Mouse (Mus musculus) limb, embryonic 14.5 days (tissue): ENCODE measurements around the gene Cdk11b. TPM values are rescaled to one million over a fixed set of nuclear protein-coding genes. Genes with fewer than 3 reads are reported as not detected.

Experiments used
- ATAC-seq: fragments of 200-750 bp; cut with Nextera tagmentation; 2 replicates; pipeline ENCODE4 v1.8.0; 2017; ENCODE audit warnings: low read depth, moderate number of reproducible peaks, moderate TSS enrichment; ENCODE audit not compliant: low FRiP score
- DNase-seq: peaks from one replicate; pipeline ENCODE4 v3.0.0-alpha.2; 2015; ENCODE audit warnings: low spot score
- H3K27ac ChIP-seq: fragments of 300-500 bp; sonication (generic); replicated peaks from 2 replicates; pipeline ENCODE4 v1.5.1; 2014; ENCODE audit warnings: low read depth, mild to moderate bottlenecking, low read length, moderate library complexity, mixed read lengths
- H3K27me3 ChIP-seq: fragments of 300-500 bp; sonication (generic); 2 replicates; pipeline ENCODE4 v1.6.1; 2014; ENCODE audit warnings: low read length, mixed read lengths; ENCODE audit not compliant: control insufficient read depth, insufficient read depth
- H3K36me3 ChIP-seq: fragments of 300-500 bp; sonication (generic); 2 replicates; pipeline ENCODE4 v1.6.1; 2014; ENCODE audit warnings: mild to moderate bottlenecking, low read length, moderate library complexity, mixed read lengths; ENCODE audit not compliant: control insufficient read depth, insufficient read depth
- H3K4me1 ChIP-seq: fragments of 300-500 bp; sonication (generic); 2 replicates; pipeline ENCODE4 v1.6.1; 2014; ENCODE audit warnings: antibody characterized with exemption, low read length, mixed read lengths; ENCODE audit not compliant: control insufficient read depth, insufficient read depth
- H3K4me2 ChIP-seq: fragments of 300-500 bp; sonication (generic); replicated peaks from 2 replicates; pipeline ENCODE4 v1.6.1; 2014; ENCODE audit warnings: low read depth, mild to moderate bottlenecking, low read length, moderate library complexity; ENCODE audit not compliant: severe bottlenecking
- H3K4me3 ChIP-seq: fragments of 300-500 bp; sonication (generic); replicated peaks from 2 replicates; pipeline ENCODE4 v1.5.1; 2014; ENCODE audit warnings: low read length
- H3K9ac ChIP-seq: fragments of 300-500 bp; sonication (generic); 2 replicates; pipeline ENCODE4 v1.6.1; 2014; ENCODE audit warnings: mild to moderate bottlenecking, low read depth, low read length, moderate library complexity; ENCODE audit not compliant: severe bottlenecking
- H3K9me3 ChIP-seq: fragments of 300-500 bp; sonication (generic); 2 replicates; pipeline ENCODE4 v1.6.1; 2016; ENCODE audit warnings: low read length; ENCODE audit not compliant: control insufficient read depth
- POLR2A ChIP-seq: fragments of 200-500 bp; IDR thresholded peaks from 2 replicates; pipeline ENCODE4 v1.8.0; 2012; ENCODE audit warnings: inconsistent platforms, mild to moderate bottlenecking, moderate library complexity, borderline replicate concordance; ENCODE audit not compliant: insufficient read depth, insufficient read length; ENCODE audit errors: extremely low read depth
- WGBS: fragments of 180-500 bp; shearing (Covaris S2); extraction: QIAGEN DNeasy Blood & Tissue Kit; methylation state at CpG from one replicate; pipeline ENCODE4 v1.1.7; 2014; 5-methylcytosine and 5-hydroxymethylcytosine counted together
- polyA plus RNA-seq, 2 experiments: library from polyadenylated mRNA; depleted of rRNA in 1 of 2; stranded (reverse) in 1 of 2; unstranded in 1 of 2; fragments of >200 nt; fragmentation: Nextera tagmentation in 1 of 2; extraction: Ambion mirVana in 1 of 2; gene quantifications; 2 replicates each; pipeline versions ENCODE4 v1.2.1 to v1.2.3; 2012 to 2014

Gene Cdk11b
- polyA plus RNA-seq, 2 experiments, result 53.9 to 65.6 TPM

DNA sequence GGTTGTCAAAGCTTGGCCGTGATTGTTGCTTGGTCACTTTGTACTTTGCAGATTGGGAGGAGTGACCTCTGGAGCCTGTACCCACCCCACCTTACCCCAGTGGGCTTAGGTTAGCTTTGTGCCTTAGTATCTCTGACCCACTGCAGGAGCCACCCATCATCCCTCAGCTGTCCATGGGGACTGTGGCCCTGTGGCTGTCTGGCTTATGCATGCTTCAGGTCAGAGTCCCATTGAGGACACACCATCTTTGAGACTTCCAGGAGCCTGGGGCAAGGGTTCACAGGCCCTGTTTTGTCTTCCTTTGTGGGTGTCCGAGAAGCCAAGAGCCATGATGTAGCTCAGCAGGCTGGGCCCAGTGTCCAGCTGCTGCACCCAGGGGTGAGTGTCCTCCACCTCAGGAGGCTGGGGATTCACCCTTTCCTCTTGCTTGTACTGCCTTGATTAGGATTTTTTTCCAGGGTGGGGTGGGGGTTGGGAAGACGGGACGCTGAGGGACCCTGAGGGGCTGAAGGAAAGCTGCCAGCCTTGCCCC, 70.9 kb downstream of the Cdk11b start:
- H3K4me3 ChIP-seq, result peak overlapping the region; percentile 69
- H3K9ac ChIP-seq, result peak overlapping the region; percentile 81
- peak overlapping the region; percentile 96 for H3K4me2 ChIP-seq
- peaks cover 13% of the 10 kb centered on the region for H3K4me1 ChIP-seq
- WGBS, result 75% methylated on average over 4 of the region's 4 CpGs
- no peak for DNase-seq
- no peaks in the 10 kb centered on the region; the same call in 1 of the 2 replicates for H3K36me3 ChIP-seq
- no peak for TF ChIP-seq POLR2A
- no peaks in the 10 kb centered on the region for H3K9me3 ChIP-seq
- peaks cover 4% of the 10 kb centered on the region; the same call in 1 of the 2 replicates for H3K27me3 ChIP-seq
- no peak overlapping the region for H3K27ac ChIP-seq
- ATAC-seq, result no peak

DNA sequence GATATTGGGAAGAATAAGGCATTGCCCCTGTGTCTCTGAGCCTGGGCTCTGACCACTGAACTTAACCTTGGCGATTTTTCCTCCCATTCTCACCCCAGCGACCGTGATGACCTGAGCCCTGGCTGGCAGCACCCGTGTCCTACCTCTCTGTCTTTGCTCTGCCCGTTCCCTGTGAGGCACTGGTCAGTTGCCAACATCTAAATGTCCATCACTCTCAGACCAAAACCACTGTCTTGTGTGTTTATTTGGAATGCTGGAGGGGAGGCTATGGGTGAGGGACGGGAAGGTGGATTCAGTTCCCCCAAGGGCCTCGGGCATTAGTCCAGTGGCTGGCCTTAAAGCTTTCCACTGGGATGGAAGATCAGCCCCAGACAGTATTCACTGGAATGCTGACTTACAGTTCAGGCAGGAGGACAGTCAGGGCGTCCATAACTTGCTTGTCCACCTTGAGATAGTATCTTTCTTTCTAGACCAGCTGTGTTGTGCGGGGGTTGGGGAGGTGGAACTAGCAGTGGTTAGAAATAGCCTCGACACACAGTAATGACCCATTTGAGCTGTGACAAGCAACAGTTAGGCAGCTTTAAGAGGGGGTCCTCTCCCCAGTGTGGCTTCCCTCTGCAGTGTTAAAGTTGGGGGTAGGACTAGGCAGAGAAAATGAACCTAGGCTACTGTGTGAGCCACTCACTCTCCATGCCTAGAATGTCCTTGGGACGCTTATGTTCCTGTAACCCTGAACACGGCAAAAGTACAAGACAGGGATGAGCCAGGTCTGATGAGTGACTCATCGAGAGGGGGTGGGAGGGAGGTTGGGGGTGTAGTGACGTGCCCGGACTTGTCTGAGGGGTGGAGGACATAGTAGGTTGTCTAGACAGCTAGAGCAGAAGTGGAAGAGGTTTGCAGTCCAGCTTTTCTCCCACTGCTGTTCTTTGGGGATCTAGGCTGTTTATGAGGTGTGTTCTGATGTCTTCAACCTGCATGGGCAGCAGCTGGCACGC, 71.9 kb downstream of the Cdk11b start:
- DNase-seq, result no peak
- Histone ChIP-seq H3K9ac (no peak overlapping the region), H3K27ac (no peak overlapping the region), H3K36me3 (no peaks in the 10 kb centered on the region; the same call in 1 of the 2 replicates), H3K4me3 (no peak overlapping the region), H3K27me3 (peaks cover 4% of the 10 kb centered on the region; the same call in 1 of the 2 replicates), H3K4me2 (peak overlapping the region; percentile 10; the same call in 1 of the 2 replicates), H3K4me1 (peaks cover 13% of the 10 kb centered on the region), H3K9me3 (no peaks in the 10 kb centered on the region)
- ATAC-seq, result no peak
- no peak for TF ChIP-seq POLR2A
- WGBS, result 66% methylated on average over 16 of the region's 16 CpGs

Other genes starting within 250 kb of the Cdk11b start
- gene Gabrd, start 226.7 kb upstream of the Cdk11b start, polyA plus RNA-seq (2012; rRNA removed), result 0.34 and 0.45 TPM in 2 replicates
- 0.21 and 0.41 TPM in 2 replicates for gene Gabrd, start 226.7 kb upstream of the Cdk11b start, polyA plus RNA-seq (2014; fragmentation: Nextera tagmentation; extraction: Ambion mirVana)
- 5.2 and 5.9 TPM in 2 replicates for gene Cfap74, start 215.7 kb upstream of the Cdk11b start, polyA plus RNA-seq (2012; rRNA removed)
- 4.7 and 5.2 TPM in 2 replicates for gene Cfap74, start 215.7 kb upstream of the Cdk11b start, polyA plus RNA-seq (2014; fragmentation: Nextera tagmentation; extraction: Ambion mirVana)
- gene Tmem52, start 155.7 kb upstream of the Cdk11b start, polyA plus RNA-seq (2012; rRNA removed), result 0.42 and 0.50 TPM in 2 replicates
- not detected in 2 replicates for gene Tmem52, start 155.7 kb upstream of the Cdk11b start, polyA plus RNA-seq (2014; fragmentation: Nextera tagmentation; extraction: Ambion mirVana)
- 511 and 686 TPM in 2 replicates for gene Gnb1, start 133.5 kb upstream of the Cdk11b start, polyA plus RNA-seq (2012; rRNA removed)
- 440 and 493 TPM in 2 replicates for gene Gnb1, start 133.5 kb upstream of the Cdk11b start, polyA plus RNA-seq (2014; fragmentation: Nextera tagmentation; extraction: Ambion mirVana)
- gene Nadk, start 62.5 kb upstream of the Cdk11b start, polyA plus RNA-seq (2012; rRNA removed), result 78.8 and 91.2 TPM in 2 replicates
- gene Nadk, start 62.5 kb upstream of the Cdk11b start, polyA plus RNA-seq (2014; fragmentation: Nextera tagmentation; extraction: Ambion mirVana), result 87.9 and 97.1 TPM in 2 replicates
- gene Slc35e2, start 23.4 kb upstream of the Cdk11b start, polyA plus RNA-seq (2012; rRNA removed), result 10.9 and 13.8 TPM in 2 replicates
- gene Slc35e2, start 23.4 kb upstream of the Cdk11b start, polyA plus RNA-seq (2014; fragmentation: Nextera tagmentation; extraction: Ambion mirVana), result 8.5 and 10.8 TPM in 2 replicates
- gene Gm10563, start 20.6 kb downstream of the Cdk11b start, polyA plus RNA-seq (2012; rRNA removed), result not detected in 2 replicates
- gene Gm10563, start 20.6 kb downstream of the Cdk11b start, polyA plus RNA-seq (2014; fragmentation: Nextera tagmentation; extraction: Ambion mirVana), result not detected in 2 replicates
- gene Mmp23, start 28.5 kb downstream of the Cdk11b start, polyA plus RNA-seq (2012; rRNA removed), result 34.7 and 42.7 TPM in 2 replicates
- 17.3 and 19.8 TPM in 2 replicates for gene Mmp23, start 28.5 kb downstream of the Cdk11b start, polyA plus RNA-seq (2014; fragmentation: Nextera tagmentation; extraction: Ambion mirVana)
- gene Mib2, start 44.3 kb downstream of the Cdk11b start, polyA plus RNA-seq (2012; rRNA removed), result 77.4 and 97.5 TPM in 2 replicates
- 29.5 and 32.1 TPM in 2 replicates for gene Mib2, start 44.3 kb downstream of the Cdk11b start, polyA plus RNA-seq (2014; fragmentation: Nextera tagmentation; extraction: Ambion mirVana)
- gene Fndc10, start 69.5 kb downstream of the Cdk11b start, polyA plus RNA-seq (2012; rRNA removed), result 31.0 and 46.5 TPM in 2 replicates
- gene Fndc10, start 69.5 kb downstream of the Cdk11b start, polyA plus RNA-seq (2014; fragmentation: Nextera tagmentation; extraction: Ambion mirVana), result 8.1 and 9.4 TPM in 2 replicates
- gene Ssu72, start 79.9 kb downstream of the Cdk11b start, polyA plus RNA-seq (2012; rRNA removed), result 105 and 115 TPM in 2 replicates
- gene Ssu72, start 79.9 kb downstream of the Cdk11b start, polyA plus RNA-seq (2014; fragmentation: Nextera tagmentation; extraction: Ambion mirVana), result 131 and 135 TPM in 2 replicates
- 3.7 and 4.0 TPM in 2 replicates for gene Tmem240, start 109.9 kb downstream of the Cdk11b start, polyA plus RNA-seq (2012; rRNA removed)
- 0.88 and 1.1 TPM in 2 replicates for gene Tmem240, start 109.9 kb downstream of the Cdk11b start, polyA plus RNA-seq (2014; fragmentation: Nextera tagmentation; extraction: Ambion mirVana)
- gene Atad3a, start 136.2 kb downstream of the Cdk11b start, polyA plus RNA-seq (2012; rRNA removed), result 117 and 135 TPM in 2 replicates
- gene Atad3a, start 136.2 kb downstream of the Cdk11b start, polyA plus RNA-seq (2014; fragmentation: Nextera tagmentation; extraction: Ambion mirVana), result 84.8 and 85.2 TPM in 2 replicates
- 12.4 and 14.9 TPM in 2 replicates for gene Vwa1, start 149.8 kb downstream of the Cdk11b start, polyA plus RNA-seq (2012; rRNA removed)
- 11.9 and 13.9 TPM in 2 replicates for gene Vwa1, start 149.8 kb downstream of the Cdk11b start, polyA plus RNA-seq (2014; fragmentation: Nextera tagmentation; extraction: Ambion mirVana)
- 2.0 and 2.6 TPM in 2 replicates for gene Tmem88b, start 161.0 kb downstream of the Cdk11b start, polyA plus RNA-seq (2012; rRNA removed)
- 0.48 and 0.67 TPM in 2 replicates for gene Tmem88b, start 161.0 kb downstream of the Cdk11b start, polyA plus RNA-seq (2014; fragmentation: Nextera tagmentation; extraction: Ambion mirVana)
- 0.23 TPM in 1 of 2 replicates, not detected in the other for gene Ankrd65, start 165.6 kb downstream of the Cdk11b start, polyA plus RNA-seq (2012; rRNA removed)
- gene Ankrd65, start 165.6 kb downstream of the Cdk11b start, polyA plus RNA-seq (2014; fragmentation: Nextera tagmentation; extraction: Ambion mirVana), result not detected in 2 replicates
- gene Mrpl20, start 178.0 kb downstream of the Cdk11b start, polyA plus RNA-seq (2012; rRNA removed), result 72.2 and 97.5 TPM in 2 replicates
- 199 and 215 TPM in 2 replicates for gene Mrpl20, start 178.0 kb downstream of the Cdk11b start, polyA plus RNA-seq (2014; fragmentation: Nextera tagmentation; extraction: Ambion mirVana)
- gene Ccnl2, start 187.6 kb downstream of the Cdk11b start, polyA plus RNA-seq (2012; rRNA removed), result 273 and 304 TPM in 2 replicates
- 190 and 199 TPM in 2 replicates for gene Ccnl2, start 187.6 kb downstream of the Cdk11b start, polyA plus RNA-seq (2014; fragmentation: Nextera tagmentation; extraction: Ambion mirVana)
- 112 and 114 TPM in 2 replicates for gene Aurkaip1, start 206.4 kb downstream of the Cdk11b start, polyA plus RNA-seq (2012; rRNA removed)
- 126 and 129 TPM in 2 replicates for gene Aurkaip1, start 206.4 kb downstream of the Cdk11b start, polyA plus RNA-seq (2014; fragmentation: Nextera tagmentation; extraction: Ambion mirVana)
- 218 and 302 TPM in 2 replicates for gene Mxra8, start 214.8 kb downstream of the Cdk11b start, polyA plus RNA-seq (2012; rRNA removed)
- 109 and 120 TPM in 2 replicates for gene Mxra8, start 214.8 kb downstream of the Cdk11b start, polyA plus RNA-seq (2014; fragmentation: Nextera tagmentation; extraction: Ambion mirVana)
- gene Dvl1, start 222.5 kb downstream of the Cdk11b start, polyA plus RNA-seq (2012; rRNA removed), result 92.9 and 131 TPM in 2 replicates
- gene Dvl1, start 222.5 kb downstream of the Cdk11b start, polyA plus RNA-seq (2014; fragmentation: Nextera tagmentation; extraction: Ambion mirVana), result 17.4 and 18.8 TPM in 2 replicates
- 0.31 and 0.51 TPM in 2 replicates for gene Tas1r3, start 238.5 kb downstream of the Cdk11b start, polyA plus RNA-seq (2012; rRNA removed)
- 0.32 and 0.37 TPM in 2 replicates for gene Tas1r3, start 238.5 kb downstream of the Cdk11b start, polyA plus RNA-seq (2014; fragmentation: Nextera tagmentation; extraction: Ambion mirVana)
- gene Cptp, start 244.6 kb downstream of the Cdk11b start, polyA plus RNA-seq (2012; rRNA removed), result 15.0 and 20.5 TPM in 2 replicates
- gene Cptp, start 244.6 kb downstream of the Cdk11b start, polyA plus RNA-seq (2014; fragmentation: Nextera tagmentation; extraction: Ambion mirVana), result 16.3 and 19.2 TPM in 2 replicates
- gene Ints11, start 244.7 kb downstream of the Cdk11b start, polyA plus RNA-seq (2012; rRNA removed), result 57.4 and 60.7 TPM in 2 replicates
- 63.7 and 75.4 TPM in 2 replicates for gene Ints11, start 244.7 kb downstream of the Cdk11b start, polyA plus RNA-seq (2014; fragmentation: Nextera tagmentation; extraction: Ambion mirVana)